Mouse (Mus musculus) frontal cortex, postnatal 36 days (tissue): ENCODE results near the gene Rpl13a.
"Not testable (repeated sequence)": the region's sequence is repeated elsewhere in the genome, so short reads cannot be mapped to it uniquely, and the experiment has no call there.

ENCODE experiments used
- DNase-seq, 2 experiments: peaks; one replicate each; pipeline ENCODE4 v3.0.0; 2022; ENCODE audit warnings: low spot score in 2 of 2

Rpl13a gene

DNA sequence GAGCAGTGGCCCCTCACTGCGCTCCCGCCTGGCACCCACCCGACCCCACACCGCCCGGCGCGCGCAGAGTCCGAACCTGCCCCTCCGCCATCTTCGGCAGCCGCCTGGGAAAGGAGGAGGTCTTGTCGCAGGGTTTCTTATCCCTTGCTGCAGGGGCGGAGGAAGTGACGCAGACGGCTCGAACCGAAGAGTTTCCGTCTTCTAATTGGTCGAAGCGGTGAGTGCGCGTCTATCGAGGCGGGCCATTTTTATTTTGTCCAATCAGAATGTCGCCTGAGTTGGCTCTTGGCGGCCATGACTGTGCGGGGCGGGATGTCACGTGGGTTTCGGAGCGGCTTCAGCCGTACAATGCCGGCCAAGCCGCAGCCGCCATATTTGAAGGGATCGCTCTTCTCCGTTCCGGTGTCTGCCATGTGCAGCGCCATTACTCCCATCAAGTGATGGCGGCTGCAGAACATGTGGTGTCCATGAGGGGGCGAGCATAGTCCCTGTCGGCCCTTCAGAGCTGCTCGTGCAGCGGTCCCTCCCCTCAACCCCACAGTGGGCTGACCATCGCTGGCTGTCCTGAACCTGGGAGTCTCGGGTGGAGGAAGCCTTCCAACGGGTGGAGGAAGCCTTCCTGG, at the start of gene Rpl13a:
TSS of gene Rpl13a (minus strand) at position 138 of the 623 bp plus-strand sequence.
- DNase-seq: peak; percentile 99 to 100

DNA sequence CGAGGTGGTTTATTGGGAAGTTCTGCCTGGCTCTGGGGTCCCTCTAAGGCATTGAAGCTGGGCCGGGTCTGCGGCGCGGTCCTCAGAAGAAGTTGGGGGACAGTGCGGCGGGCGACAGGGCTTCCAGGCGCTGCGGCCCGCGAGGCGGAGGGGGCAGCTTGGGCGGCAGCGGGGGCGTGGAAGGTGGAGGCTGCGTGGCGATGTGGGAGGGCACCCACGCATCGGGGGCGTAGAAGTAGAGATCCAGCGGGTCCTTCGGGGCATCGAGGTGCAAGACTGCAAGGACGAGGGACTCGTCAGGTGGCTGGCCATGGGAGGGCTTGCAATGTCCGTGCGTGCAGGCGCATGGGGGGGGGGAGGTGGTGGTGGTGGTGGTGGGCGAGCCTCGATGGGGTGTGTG, 47.8 kb upstream of the Rpl13a start:
- no peak for DNase-seq

DNA sequence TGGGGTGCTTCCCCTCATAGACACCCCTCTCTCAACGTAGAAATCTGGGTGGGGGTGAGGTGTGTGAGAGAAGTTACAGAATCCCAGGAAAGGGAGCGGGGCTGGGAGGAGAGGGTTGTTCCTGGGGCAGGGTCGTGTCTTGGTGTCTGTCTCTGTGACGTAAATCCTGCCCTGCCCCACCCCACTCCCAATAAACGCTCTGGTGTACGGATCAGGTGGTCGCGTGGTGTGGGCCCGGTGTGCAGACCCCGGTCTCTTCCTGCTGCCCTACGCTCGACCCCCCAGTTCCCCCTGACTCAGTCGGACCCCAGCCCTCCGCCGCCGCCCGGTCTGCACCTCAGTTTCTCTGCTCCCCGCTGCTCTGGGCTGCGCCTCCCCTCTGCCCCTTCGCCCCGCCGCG, 47.4 kb upstream of the Rpl13a start:
- no peak for DNase-seq

DNA sequence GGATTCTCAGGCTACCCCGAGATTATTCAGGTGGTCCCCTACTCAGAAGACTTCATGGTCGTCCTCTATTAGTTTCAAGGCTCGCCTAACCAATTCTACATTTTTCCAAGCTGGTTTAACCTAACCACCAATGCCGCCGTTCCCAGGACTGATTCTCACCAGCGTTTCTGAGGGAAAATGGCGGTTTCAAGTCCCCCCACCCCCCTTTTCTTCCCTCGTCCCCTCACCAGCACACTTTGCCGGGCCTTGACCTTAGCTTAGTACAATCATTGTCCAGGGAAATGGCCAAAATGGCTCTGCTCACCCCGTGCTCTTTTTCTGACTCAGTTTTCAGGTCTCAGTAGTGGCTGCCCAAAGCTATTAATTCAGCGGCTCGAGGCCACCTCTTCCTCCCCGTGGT, 46.8 kb upstream of the Rpl13a start:
- no peak for DNase-seq

DNA sequence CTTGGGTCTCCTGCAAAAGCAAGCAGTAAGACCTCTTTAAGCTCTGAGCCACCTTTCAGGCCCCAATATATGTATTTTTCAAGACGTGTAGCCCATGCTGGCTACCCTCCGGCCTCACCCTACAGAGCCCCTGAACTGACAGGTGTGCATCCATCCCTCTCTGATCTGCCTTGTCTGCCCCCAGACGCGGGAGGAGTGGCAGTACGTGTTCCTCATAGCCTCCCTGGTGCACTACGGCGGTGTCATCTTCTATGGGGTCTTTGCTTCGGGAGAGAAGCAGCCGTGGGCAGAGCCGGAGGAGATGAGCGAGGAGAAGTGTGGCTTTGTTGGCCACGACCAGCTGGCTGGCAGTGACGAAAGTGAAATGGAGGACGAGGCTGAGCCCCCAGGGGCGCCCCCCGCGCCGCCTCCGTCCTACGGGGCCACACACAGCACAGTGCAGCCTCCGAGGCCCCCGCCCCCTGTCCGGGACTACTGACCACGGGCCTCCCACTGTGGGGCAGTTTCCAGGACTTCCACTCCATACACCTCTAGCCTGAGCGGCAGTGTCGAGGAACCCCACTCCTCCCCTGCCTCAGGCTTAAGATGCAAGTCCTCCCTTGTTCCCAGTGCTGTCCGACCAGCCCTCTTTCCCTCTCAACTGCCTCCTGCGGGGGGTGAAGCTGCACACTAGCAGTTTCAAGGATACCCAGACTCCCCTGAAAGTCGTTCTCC, 46.2 kb upstream of the Rpl13a start:
- DNase-seq: no peak

DNA sequence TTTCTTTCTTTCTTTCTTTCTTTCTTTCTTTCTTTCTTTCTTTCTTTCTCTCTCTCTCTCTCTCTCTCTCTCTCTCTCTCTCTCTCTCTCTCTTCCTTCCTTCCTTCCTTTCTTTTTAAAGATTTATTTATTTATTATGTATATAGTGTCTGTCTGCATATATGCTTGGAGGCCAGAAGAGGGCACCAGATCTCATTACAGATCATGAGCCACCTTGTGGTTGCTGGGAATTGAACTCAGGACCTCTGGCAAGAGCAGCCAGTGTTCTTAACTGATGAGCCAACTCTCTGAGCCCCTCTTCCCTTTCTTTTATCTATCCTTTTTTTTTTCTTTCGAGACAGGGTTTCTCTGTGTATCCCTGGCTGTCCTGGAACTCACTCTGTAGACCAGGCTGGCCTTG, 45.2 kb upstream of the Rpl13a start:
- DNase-seq: not testable (repeated sequence)

DNA sequence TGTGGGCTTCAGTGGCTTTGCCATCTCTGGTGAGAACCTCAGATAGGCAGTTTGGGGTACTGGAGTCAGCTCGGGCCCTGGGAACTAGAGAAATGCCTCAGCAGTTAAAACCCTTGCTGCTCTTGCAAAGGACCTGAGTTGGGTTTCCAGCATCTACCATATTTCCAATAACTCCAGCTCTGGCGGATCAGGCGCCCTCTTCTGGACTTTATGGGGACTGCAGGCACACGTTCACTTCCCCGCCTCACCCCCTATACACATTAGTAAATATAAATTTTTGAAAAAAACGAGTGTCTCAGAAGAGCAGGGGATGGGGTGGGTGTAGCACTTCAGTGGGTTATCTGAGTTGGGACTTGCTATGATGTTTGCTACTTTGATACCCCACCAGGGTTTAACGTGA, 44.4 kb upstream of the Rpl13a start:
- DNase-seq: no peak

DNA sequence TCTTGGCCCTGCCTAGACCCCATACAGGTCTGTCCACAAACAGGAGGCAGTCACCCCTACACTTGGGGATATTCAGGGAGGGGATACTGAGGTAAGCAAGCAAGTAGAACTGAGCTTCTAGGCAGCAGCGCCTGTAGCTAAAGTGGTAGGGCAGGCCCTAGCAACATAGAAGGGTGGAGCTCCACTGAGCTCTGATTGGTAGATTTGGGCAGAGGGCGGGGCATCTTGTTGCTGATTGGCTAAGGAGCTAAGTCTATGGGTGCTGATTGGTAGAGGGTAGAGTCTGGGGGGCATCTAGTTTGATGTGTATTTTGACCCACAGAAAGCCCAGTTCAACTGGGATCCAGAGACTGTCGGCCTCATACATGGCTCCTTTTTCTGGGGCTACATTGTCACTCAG, 40.9 kb upstream of the Rpl13a start:
- peak in 1 of 2 experiments; percentile 80 for DNase-seq

DNA sequence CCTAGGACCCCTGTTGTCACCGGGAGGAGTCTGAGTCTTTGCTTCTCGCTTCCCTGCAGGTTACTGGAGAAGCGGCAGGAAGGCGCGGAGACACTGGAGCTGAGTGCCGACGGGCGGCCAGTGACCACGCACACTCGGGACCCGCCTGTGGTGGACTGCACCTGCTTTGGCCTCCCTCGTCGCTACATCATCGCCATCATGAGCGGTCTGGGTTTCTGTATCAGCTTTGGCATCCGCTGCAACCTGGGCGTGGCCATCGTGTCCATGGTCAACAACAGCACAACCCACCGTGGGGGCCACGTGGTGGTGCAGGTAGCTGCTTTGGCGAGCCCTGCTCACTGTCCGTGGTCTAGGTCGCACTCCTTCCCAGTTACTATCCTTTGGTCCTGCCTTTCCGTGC, 40.1 kb upstream of the Rpl13a start:
- no peak for DNase-seq

DNA sequence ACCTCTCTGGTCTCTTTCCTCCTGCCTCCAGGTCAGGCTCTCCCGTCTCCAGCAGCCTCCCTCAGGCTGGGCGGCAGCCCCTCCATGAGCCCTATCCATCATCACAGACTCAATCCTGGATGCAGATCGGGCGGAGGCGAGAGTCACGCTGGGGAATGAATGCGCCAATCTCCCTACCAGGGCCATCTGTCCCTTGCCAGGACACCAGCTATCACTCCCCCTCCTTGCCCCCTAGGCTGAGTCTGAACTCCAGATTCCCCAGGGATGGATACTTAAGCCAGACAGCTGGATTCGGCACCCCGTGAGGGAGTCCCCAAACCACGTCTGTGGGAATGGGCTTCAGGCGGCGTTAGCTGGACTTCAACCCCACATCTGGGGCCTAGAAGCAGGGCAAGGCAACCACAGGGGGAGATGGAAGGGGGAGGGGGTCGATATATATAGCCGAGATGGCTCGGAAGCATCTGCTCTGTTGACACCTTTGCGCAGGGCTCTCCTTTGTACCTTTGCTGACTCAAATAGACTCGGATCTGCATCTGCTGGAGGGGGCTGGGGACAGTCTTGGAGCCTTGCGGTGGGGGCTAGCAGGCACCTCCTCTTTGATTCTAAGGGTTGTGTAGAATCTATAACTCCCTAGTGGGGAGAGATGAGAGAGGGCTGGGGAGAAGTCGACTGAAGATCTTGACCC, 39.3 kb upstream of the Rpl13a start:
- peak in 1 of 2 experiments; percentile 72 for DNase-seq

DNA sequence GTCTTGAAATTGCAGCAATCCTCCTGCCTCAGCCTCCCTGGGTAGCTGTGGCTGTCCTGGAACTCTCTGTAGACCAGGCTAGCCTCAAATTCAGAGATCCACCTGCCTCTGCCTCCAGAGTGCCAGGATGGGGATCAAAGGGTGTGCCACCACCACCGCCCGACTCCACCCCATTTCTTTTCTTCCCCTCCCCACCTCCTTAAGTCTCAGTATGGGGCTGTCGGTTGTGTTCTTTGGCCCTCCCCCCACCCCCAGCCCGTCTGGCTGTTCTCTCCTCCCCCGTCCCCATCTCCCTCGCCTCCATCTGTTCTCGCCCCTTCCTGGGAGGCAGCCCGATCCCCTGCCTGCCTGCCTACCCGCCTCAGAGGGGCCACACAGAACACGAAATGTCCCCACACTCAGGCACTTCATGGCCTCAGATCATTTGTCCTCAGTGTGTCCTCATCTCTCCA, 38.4 kb upstream of the Rpl13a start:
- DNase-seq: no peak

DNA sequence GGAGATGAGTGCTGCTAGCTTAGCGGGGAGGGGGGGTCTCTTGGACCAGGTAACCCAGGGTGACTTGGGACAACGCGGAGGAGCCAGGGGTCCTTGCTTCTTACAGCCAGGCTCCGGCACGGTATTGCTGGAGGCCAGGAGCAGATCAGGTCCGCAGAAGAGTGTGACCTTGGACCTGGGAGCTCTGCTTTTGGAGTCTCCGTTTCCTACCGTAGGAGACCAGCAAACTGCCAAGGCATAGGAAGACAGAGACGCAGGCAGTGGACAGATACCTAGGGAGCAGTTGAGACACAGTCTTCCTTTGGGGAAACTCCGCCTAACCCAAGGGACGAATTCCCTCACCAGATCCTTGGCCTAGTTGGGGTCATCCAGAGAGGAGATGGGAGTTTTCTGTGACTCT, 37.1 kb upstream of the Rpl13a start:
- no peak for DNase-seq

DNA sequence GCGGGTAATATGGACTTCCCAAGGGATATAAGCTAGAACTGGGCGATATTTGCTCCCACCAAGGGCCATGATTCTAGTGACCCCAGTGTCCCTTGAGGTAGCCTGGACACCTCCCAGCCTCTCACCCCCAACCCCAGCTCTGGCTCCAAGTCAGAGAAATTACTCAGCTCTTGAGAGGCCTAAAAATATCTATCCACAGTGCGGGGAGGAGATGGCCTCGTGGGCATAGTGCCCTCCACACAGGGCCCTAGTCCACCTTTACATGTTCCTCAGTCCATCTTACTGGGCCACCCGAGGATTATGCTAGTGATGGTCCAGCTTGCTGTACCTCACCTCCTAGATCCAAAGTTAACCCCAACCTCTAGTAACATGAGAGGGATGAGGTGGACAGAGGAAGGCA, 36.3 kb upstream of the Rpl13a start:
- no peak for DNase-seq

DNA sequence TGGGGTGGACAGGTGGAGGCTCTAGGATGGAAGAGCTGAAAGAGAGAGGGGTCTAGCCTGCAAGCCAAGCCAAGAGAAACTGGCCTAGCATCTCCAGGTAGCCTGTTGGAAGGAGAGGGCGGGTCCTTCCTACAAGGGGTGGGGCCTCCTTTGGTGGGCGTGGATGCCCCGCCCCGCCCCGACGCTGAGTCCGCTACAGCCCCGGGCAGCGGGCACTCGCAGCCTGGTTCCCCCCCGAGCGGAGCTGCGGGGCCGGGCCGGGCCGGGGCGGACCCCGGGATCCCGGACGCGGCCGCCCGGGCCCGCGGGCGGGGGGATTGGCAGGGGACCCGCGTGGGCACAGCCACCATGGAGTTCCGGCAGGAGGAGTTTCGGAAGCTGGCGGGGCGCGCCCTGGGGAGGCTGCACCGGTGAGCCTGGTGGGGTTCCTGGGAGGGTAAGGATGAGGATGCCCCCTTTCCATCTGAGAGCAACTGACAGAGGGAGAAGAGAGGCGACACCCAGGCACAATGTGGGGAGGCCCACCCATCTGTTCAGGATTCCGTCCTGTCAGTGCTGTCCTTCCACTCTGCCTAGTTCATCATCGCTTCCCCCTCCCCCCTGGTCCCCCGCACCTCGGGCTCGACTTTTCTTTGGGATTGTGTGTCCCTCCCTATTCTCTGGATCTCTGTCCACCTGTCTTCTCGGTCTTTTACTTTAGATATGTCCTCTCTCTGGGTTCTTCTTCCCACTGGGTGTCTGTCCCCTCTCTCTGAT, 35.4 kb upstream of the Rpl13a start, which contains the start of gene Slc17a7:
TSS of gene Slc17a7 (plus strand) at position 215 of the 756 bp plus-strand sequence.
- no peak for DNase-seq

DNA sequence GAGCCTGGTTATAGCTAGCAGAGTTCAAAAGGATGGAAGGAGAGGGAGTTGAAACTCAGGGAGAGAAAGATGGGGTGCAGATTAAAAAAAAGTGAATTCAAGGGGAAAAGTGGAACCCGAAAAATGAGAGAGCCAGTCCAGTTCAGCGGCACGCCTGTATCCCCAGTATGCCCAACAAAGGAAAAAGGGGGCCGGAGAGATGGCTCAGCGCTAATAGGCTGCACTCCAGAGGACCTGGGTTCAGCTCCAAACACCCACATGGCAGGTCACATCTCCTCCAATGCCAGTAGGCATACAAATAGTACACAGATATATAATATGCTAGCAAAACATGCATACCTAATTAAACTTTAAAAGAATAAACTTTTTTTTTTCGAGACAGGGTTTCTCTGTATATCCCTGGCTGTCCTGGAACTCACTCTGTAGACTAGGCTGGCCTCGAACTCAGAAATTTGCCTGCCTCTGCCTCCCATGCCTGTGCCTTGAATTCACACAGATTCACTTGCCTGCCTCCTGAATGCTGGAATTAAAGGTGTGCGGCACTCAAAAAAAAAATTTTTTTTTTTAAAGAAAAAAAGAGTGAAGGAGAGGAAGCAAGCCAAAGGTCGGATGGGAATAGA, 34.5 kb upstream of the Rpl13a start:
- no peak for DNase-seq

DNA sequence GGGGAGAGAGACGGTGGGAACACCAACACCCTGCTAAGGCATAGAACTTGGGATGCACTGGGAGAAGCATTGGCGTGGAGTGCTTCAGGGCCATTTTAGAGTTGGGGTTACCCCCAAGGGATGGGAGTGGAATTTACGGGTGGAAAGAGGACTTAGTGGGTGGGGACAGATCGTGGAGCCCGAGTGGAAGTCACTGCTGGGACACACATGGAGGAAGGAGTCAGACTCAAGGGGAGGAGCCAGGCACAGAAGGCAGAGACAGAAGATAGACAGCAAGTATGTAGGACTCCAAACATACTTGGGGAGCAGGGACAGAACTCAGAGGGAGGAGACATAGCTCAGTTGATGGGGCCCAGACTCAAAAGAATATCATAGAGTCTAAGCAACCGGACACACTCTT, 34.0 kb upstream of the Rpl13a start:
- DNase-seq: peak in 1 of 2 experiments; percentile 67

DNA sequence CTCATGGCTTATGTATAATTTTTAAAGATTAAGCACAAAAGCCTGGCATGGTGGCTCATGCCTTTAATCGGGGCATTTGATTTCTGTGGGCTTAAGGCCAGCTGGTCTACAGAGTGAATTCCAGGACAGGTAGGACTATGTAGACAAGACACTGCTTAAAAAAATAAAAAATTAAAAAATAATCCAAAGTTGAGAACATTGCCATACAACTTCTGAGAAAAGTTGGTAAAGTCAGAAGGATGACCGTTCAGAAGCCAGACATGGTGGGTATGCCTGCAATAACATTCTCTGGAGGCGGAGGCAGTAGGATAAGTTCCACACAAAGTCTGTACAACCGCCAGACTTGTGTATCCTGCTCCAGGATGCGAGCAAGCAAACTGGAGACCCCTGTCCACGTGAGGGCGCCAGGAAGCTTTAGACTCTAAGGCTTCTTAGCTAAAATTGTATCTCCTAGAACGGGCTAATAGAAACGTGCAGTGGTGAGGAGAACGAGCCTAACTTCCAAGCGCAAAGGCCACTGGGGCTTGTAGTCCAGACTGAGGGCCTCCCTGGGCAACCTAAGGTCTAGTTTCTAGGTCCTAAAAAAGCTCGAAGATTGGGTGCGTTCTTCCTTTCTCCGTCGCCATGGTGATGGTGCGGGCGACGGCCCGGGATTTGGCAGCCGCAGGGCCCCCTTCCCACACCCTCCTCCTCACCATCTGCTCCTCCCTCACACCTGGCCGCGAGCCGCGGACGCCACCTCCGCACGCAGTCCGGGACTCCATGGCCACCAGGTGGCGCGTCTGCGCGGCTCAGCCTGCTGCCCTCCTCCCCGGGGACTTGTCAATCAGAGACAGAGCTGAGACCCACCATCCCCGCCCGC, 33.3 kb upstream of the Rpl13a start:
- peak; percentile 96 to 97 for DNase-seq

DNA sequence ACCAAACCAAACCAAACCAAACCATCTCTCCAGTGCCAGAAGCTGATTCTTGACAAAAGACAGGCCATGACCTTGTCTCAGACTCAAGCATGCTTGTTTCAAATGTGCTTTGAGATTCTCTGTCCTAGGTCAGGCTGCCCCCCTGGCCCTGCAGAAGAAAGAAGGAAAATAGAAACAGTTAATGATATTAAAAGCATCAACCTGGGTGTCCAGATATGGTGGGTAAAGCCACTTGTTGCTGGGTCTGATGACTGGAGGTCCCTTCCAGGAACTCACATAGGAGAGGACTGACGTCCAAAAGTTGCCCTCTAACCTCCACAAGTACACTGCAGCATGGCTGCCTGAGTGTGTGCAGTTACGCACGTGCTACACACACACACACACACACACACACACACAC, 32.3 kb upstream of the Rpl13a start:
- DNase-seq: no peak

DNA sequence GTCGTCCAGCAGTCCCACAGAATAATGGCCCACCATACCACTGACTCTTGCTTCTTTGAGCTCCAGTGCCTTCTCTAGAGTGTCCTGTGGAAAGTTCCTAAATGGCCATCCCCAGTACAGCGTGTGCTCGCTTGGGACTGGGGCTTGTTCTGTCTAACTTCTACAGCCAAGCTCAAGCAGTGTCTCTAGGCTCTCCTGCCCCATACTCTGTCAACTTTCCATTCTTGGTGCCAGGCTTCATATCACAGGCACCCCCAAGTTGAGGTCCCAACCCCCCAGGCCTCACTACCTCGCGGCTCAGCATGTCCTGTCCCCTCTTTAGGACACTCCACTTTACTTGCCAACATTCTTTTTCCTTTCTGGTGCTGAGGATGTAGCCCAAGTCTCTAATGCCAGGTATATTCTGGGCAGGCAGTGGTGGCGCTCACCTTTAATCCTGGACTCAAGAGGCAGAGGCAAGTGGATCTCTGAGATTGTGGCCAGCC, 31.8 kb upstream of the Rpl13a start:
- no peak for DNase-seq

DNA sequence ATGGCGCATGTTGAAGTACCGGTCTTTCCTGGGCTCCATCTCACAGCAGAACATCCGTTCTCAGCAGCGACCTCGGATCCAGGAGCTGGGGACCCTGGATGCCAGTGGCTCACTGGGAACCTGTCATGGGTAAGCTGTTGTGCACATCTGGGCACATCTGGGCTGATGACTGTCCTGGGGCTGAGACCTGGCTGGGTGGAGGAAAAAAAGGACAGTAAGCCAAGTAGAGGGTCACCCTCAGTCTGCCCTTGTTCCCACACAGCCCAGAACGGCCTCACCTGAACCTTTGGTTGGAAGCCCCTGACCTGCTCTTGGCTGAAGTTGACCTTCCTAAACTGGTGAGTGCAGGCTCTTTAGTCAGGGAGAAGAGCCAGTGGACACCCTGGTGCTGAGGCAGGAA, 30.4 kb upstream of the Rpl13a start:
- DNase-seq: no peak

DNA sequence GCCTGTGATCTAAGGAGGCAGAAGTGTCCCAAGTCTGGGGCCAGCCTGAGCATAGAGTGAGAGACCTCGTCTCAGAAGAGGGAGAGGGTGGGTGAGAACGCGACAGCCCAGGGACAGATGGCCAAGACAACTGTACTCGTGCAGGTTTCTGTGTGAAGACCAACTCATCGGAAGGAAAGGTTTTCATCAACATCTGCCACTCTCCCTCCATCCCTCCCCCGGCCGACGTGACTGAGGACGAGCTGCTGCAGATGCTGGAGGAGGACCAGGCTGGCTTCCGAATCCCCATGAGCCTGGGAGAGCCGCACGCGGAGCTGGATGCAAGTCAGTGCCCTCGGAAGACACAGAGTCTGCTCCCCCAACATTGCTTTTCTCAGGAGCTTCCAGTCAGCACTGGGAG, 28.9 kb upstream of the Rpl13a start:
- no peak for DNase-seq
